Mouse (Mus musculus) spleen, adult 2 months (tissue): ENCODE measurements around the gene Itch.

Experiments used
- CTCF ChIP-seq: fragments of 200-500 bp; IDR thresholded peaks from 2 replicates; pipeline ENCODE4 v1.5.1; 2011; ENCODE audit warnings: mild to moderate bottlenecking, inconsistent platforms; ENCODE audit not compliant: insufficient read depth, insufficient read length, insufficient replicate concordance; ENCODE audit errors: extremely low read depth
- POLR2A ChIP-seq: fragments of 200-500 bp; IDR thresholded peaks from 2 replicates; pipeline ENCODE4 v1.6.1; 2011; ENCODE audit warnings: low read depth, low read length, inconsistent platforms

DNA sequence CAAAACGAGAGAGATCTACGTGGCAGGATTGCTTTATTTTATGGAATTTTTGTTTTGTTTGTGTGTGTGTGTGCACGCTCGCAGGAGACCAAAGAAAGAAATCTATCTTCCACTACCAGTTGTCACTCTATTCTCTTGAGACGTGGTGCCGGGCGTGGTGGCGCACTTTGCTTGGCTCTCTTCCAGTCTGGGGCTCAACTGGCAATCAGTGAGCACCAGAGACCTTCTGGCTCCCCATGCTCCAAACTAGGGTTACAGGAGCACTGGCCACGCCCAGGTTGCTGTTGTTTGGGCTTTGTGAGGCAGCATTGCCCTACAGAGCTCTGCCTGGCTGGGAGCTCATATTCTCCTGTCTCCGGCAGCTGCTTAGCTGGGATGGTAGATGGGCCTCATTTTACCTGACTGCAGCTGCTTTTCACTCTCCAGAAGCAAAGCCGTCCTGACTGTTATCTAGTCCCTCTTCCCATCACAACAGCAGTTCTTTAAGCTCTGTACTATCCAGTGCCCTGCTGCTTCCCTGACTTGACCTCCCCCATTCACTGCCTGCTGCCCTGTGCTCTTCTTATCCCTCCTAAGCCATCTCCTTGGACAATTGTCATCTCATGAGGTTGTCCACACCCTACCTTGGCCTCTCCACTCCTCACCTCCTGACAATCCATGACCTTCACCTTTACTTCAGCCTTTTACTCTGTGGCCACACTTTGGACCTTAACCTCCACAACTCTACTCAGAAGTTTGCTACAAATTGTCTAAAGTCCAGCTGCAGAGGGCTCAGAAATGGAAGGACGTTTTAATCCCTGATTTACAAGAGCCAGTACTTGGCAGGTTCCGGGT lies 42.2 kb upstream of the Itch start:
- TF ChIP-seq CTCF (no peak), POLR2A (no peak)
